Mouse (Mus musculus): ENCODE measurements around the gene Hspb8. TPM values are rescaled to one million over a fixed set of nuclear protein-coding genes. Genes with fewer than 3 reads are reported as not detected.

The Hspb8 gene
- polyA plus RNA-seq, 2 experiments, result 2.3 to 2.5 TPM

DNA sequence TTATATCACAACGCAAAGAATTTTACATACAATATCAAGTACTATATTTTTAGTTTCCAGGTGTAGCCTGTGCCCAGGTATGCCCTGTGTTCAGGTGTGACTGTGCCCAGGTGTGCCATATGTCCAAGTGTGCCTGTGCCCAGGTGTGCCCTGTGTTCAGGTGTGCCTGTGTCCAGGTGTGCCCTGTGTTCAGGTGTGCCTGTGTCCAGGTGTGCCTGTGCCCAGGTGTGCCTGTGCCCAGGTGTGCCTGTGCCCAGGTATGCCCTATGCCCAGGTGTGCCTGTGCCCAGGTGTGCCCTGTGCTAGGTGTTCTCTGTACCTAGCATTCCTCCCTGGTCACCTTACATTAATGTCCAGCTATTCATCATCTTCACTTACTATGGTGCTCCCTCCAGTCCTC, 16.7 kb downstream of the Hspb8 start:
- Histone ChIP-seq H3K4me1 (replicated peaks; ENCODE audit: control insufficient read depth in 2 of 2, insufficient read depth in 2 of 2, low read length in 1 of 2) (peaks cover 0 to 2% of the 10 kb centered on the region in 2 experiments; a peak in 1 of 4 replicates), H3K9ac (replicated peaks) (no peak overlapping the region), H3K9me3 (ENCODE audit: control insufficient read depth, low read length) (no peaks in the 10 kb centered on the region), H3K27me3 (ENCODE audit: control insufficient read depth, insufficient read depth, low read length) (no peaks in the 10 kb centered on the region), H3K4me3 (ENCODE audit: insufficient read depth in 1 of 2, low read depth in 2 of 2, low read length in 2 of 2) (no peak overlapping the region), H3K27ac (no peak overlapping the region), H3K36me3 (replicated peaks; ENCODE audit: control insufficient read depth, insufficient read depth, low read depth) (no peaks in the 10 kb centered on the region), H3K4me2 (ENCODE audit: low read depth) (no peak overlapping the region)
- DNase-seq (ENCODE audit: low read depth in 3 of 3, low spot score in 3 of 3), result no peak
- WGBS (ENCODE audit: insufficient replicate concordance), result 76% methylated on average over 1 of the region's 1 CpGs
- TF ChIP-seq EP300 (IDR thresholded peaks at IDR 0.05; ENCODE audit: low read depth) (no peak), CTCF (IDR thresholded peaks at IDR 0.05; ENCODE audit: low read depth) (no peak)
- no peak for ATAC-seq (ENCODE audit: insufficient read depth)

DNA sequence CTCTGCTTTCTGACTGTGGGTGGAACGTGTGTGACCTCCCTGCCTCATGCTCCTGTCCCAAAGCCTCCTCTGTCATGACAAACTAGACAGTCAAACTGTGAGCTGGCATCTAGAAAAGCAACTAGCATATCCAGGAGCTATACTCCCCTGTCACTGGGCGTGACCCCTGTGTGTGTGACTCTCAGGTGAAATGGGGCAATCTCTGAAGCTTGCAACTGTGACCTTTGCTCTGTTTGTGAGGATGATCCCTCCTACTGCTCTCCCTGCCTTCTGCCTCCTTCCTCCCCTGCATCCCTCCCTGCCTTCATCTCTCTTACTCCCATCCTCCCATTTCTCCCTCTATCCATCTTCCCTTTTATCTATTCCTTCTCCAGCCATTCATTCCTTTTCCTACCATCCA, 18.6 kb downstream of the Hspb8 start:
- ATAC-seq (ENCODE audit: insufficient read depth) (no peak), DNase-seq (ENCODE audit: low read depth in 3 of 3, low spot score in 3 of 3) (no peak)
- Histone ChIP-seq H3K9me3 (ENCODE audit: control insufficient read depth, low read length) (no peaks in the 10 kb centered on the region), H3K27ac (no peak overlapping the region), H3K9ac (replicated peaks) (no peak overlapping the region), H3K27me3 (ENCODE audit: control insufficient read depth, insufficient read depth, low read length) (no peaks in the 10 kb centered on the region), H3K4me2 (ENCODE audit: low read depth) (no peak overlapping the region), H3K4me1 (replicated peaks; ENCODE audit: control insufficient read depth in 2 of 2, insufficient read depth in 2 of 2, low read length in 1 of 2) (no peaks in the 10 kb centered on the region; a peak in 1 of 4 replicates), H3K4me3 (ENCODE audit: insufficient read depth in 1 of 2, low read depth in 2 of 2, low read length in 2 of 2) (no peak overlapping the region), H3K36me3 (replicated peaks; ENCODE audit: control insufficient read depth, insufficient read depth, low read depth) (no peaks in the 10 kb centered on the region)
- 52% methylated on average over 2 of the region's 2 CpGs for WGBS (ENCODE audit: insufficient replicate concordance)
- TF ChIP-seq EP300 (IDR thresholded peaks at IDR 0.05; ENCODE audit: low read depth) (no peak), CTCF (IDR thresholded peaks at IDR 0.05; ENCODE audit: low read depth) (no peak)

DNA sequence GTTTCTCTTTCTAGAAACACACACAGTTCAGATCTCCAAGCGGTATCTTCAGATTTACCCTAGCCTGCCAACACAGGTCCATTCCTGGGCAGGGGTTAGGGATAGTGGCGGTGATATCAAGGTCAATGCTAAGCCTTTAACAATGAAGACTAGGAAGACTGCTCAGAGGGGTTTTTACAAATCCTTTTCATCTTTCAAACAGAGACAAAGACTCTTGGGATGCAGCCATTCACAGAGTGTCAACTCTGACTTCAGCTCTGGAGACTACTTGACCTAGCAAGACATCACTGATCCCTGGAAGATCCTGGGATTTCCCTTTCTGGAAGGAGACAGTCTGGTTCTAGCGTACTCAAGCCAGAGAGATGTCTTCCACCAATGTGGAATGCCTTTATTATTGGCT, 21.9 kb downstream of the Hspb8 start:
- WGBS (ENCODE audit: insufficient replicate concordance), result 65% methylated on average over 3 of the region's 3 CpGs
- no peak for ATAC-seq (ENCODE audit: insufficient read depth)
- no peak overlapping the region for H3K4me2 ChIP-seq (ENCODE audit: low read depth)

DNA sequence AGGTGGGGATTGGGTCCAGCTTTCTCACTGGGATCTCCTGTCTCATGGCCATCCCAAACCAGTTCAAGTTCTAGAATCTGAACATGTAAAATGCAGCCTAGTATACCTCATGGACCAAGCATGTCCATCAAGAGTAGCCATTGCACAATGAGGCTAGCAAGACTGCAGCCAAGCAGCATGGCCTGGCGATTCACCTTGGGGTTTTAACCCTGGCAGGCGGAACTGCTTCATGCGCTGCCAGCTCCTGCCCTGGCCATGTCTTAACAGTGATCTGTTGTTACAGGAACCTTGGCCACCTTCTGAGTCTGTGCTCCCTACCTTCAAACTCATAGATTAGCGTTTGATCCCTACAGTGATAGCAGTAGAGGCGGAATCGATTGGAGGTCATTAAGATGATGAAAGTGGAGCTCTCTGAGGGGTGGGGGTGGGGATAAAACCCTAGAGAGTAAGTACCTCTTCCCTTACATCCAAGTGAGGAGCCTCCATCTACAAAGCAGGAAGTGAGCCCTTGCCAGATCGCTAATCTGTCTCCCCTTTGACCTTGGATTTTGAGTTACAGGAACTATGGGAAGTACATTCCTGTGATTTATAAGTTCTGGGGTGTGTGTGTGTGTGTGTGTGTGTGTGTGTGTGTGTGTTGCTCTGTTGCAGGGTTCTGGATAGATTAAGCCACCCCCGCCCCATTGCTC, 22.5 kb downstream of the Hspb8 start:
- DNase-seq (ENCODE audit: low read depth in 3 of 3, low spot score in 3 of 3), result no peak
- 55% methylated on average over 8 of the region's 8 CpGs for WGBS (ENCODE audit: insufficient replicate concordance)
- no peaks in the 10 kb centered on the region for H3K27me3 ChIP-seq (ENCODE audit: control insufficient read depth, insufficient read depth, low read length)
- H3K36me3 ChIP-seq (replicated peaks; ENCODE audit: control insufficient read depth, insufficient read depth, low read depth), result no peaks in the 10 kb centered on the region
- no peak overlapping the region for H3K9ac ChIP-seq (replicated peaks)
- no peak overlapping the region for H3K27ac ChIP-seq
- no peak for ATAC-seq (ENCODE audit: insufficient read depth)
- no peak overlapping the region for H3K4me2 ChIP-seq (ENCODE audit: low read depth)
- H3K4me3 ChIP-seq (ENCODE audit: insufficient read depth in 1 of 2, low read depth in 2 of 2, low read length in 2 of 2), result no peak overlapping the region
- TF ChIP-seq CTCF (IDR thresholded peaks at IDR 0.05; ENCODE audit: low read depth), result no peak
- no peak for TF ChIP-seq EP300 (IDR thresholded peaks at IDR 0.05; ENCODE audit: low read depth)
- no peaks in the 10 kb centered on the region for H3K4me1 ChIP-seq (replicated peaks; ENCODE audit: control insufficient read depth in 2 of 2, insufficient read depth in 2 of 2, low read length in 1 of 2)
- H3K9me3 ChIP-seq (ENCODE audit: control insufficient read depth, low read length), result no peaks in the 10 kb centered on the region

More for the DNA sequence above, 21.9 kb downstream of the Hspb8 start:
- Histone ChIP-seq H3K36me3 (replicated peaks; ENCODE audit: control insufficient read depth, insufficient read depth, low read depth) (no peaks in the 10 kb centered on the region), H3K27me3 (ENCODE audit: control insufficient read depth, insufficient read depth, low read length) (no peaks in the 10 kb centered on the region), H3K9ac (replicated peaks) (no peak overlapping the region), H3K9me3 (ENCODE audit: control insufficient read depth, low read length) (no peaks in the 10 kb centered on the region), H3K4me3 (ENCODE audit: insufficient read depth in 1 of 2, low read depth in 2 of 2, low read length in 2 of 2) (no peak overlapping the region), H3K27ac (no peak overlapping the region), H3K4me1 (replicated peaks; ENCODE audit: control insufficient read depth in 2 of 2, insufficient read depth in 2 of 2, low read length in 1 of 2) (no peaks in the 10 kb centered on the region)
- TF ChIP-seq CTCF (IDR thresholded peaks at IDR 0.05; ENCODE audit: low read depth) (no peak), EP300 (IDR thresholded peaks at IDR 0.05; ENCODE audit: low read depth) (no peak)
- no peak for DNase-seq (ENCODE audit: low read depth in 3 of 3, low spot score in 3 of 3)

DNA sequence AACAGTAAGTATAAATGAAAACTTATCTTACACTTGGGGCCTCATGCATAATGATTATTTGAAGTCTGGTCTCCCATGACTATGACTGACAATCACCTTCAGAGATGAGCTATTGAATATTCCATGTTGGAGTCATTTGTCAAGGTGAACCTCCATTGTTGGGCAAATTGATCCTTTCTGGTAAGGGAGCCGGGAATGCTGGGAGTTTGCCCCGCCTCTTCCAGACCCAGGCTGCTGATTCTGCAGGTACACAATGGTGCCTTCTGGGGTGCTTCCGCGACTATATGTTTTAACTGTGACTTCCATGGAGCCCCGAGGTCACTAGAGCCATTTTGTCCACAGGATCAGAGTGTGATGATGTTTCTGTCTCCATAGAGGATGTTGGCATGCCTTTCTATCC, 26.6 kb downstream of the Hspb8 start:
- no peak for ATAC-seq (ENCODE audit: insufficient read depth)
- WGBS (ENCODE audit: insufficient replicate concordance), result 42% methylated on average over 5 of the region's 5 CpGs
- DNase-seq (ENCODE audit: low read depth in 3 of 3, low spot score in 3 of 3), result no peak

More for the DNA sequence above, 26.6 kb downstream of the Hspb8 start:
- Histone ChIP-seq H3K9me3 (ENCODE audit: control insufficient read depth, low read length) (no peaks in the 10 kb centered on the region), H3K36me3 (replicated peaks; ENCODE audit: control insufficient read depth, insufficient read depth, low read depth) (no peaks in the 10 kb centered on the region), H3K9ac (replicated peaks) (no peak overlapping the region), H3K27me3 (ENCODE audit: control insufficient read depth, insufficient read depth, low read length) (no peaks in the 10 kb centered on the region), H3K4me2 (ENCODE audit: low read depth) (no peak overlapping the region), H3K4me3 (ENCODE audit: insufficient read depth in 1 of 2, low read depth in 2 of 2, low read length in 2 of 2) (no peak overlapping the region), H3K4me1 (replicated peaks; ENCODE audit: control insufficient read depth in 2 of 2, insufficient read depth in 2 of 2, low read length in 1 of 2) (no peaks in the 10 kb centered on the region), H3K27ac (no peak overlapping the region)
- TF ChIP-seq CTCF (IDR thresholded peaks at IDR 0.05; ENCODE audit: low read depth), result no peak
- no peak for TF ChIP-seq EP300 (IDR thresholded peaks at IDR 0.05; ENCODE audit: low read depth)

All from liver, embryonic 14.5 days (tissue).